8 mouse cellular contexts compared by ENCODE assay signal in genomic region chr7:118115877-118116568, GRCm38 (mm10). TPM values are rescaled to one million over a fixed set of nuclear protein-coding genes. Genes with fewer than 3 reads are reported as not detected.
A peak's percentile ranks its signal among the peaks of the same experiment; 100 is the strongest.
DNase-seq lines count a peak whose midpoint lies in the region; ATAC-seq and TF ChIP-seq lines count a peak whose summit lies in the region.

TSS of gene Rps15a (minus strand) at chr7:118116188.

- H3K4me2 ChIP-seq in hindbrain, embryonic 13.5 days, result peak within 1 kb of the TSS; percentile 90

- CTCF ChIA-PET in Patski (lab: Charles Lee), result interaction anchor here (1.4 kb wide), 1 partner anchor 11 kb away, joined by 5 read pairs; no protein-coding TSS in a partner anchor

- peak; percentile 80 for ATAC-seq in Patski
- ATAC-seq in hindbrain, embryonic 13.5 days (ENCODE audit: low FRiP score), result peak; percentile 89

- under 1% methylated on average over 40 of the region's 40 CpGs for WGBS in hindbrain, embryonic 13.5 days

- in situ Hi-C loops in Patski (cut with MboI; ENCODE audit: low pct_unique_long_range_greater_than_20kb), result loop anchor here (25.0 kb wide), 1 partner anchor 571 kb away; no protein-coding TSS in a partner anchor

- H3K27ac ChIP-seq in hindbrain, embryonic 13.5 days, result peak within 1 kb of the TSS; percentile 93

- H3K4me1 ChIP-seq in hindbrain, embryonic 13.5 days (replicated peaks), result peaks cover 43% of the 10 kb centered on the region

- H3K4me3 ChIP-seq in hindbrain, embryonic 13.5 days, result peak within 1 kb of the TSS; percentile 73

- DNase-seq in Patski (ENCODE audit: low read depth, low spot score), result no peak
- peak; percentile 94 to 96 for DNase-seq in cerebellum, postnatal 14 days
- peak; percentile 88 to 90 for DNase-seq in frontal cortex, postnatal 14 days (ENCODE audit: low spot score in 2 of 2)
- DNase-seq in layer of hippocampus, postnatal 25 days (ENCODE audit: extremely low spot score in 1 of 2, low spot score in 1 of 2), result peak; percentile 89 to 92
- DNase-seq in lung, postnatal 25 days (ENCODE audit: low spot score), result peak; percentile 96
- peak; percentile 99 for DNase-seq in retina, embryonic 14.5 days (ENCODE audit: low spot score)
- peak; percentile 97 for DNase-seq in thymus, postnatal 4 days

- POLR2A ChIA-PET in Patski (lab: Charles Lee), result interaction anchor here (5.6 kb wide), 1 partner anchor 12 kb away, joined by 24 read pairs; the partner anchor contains the start of gene Arl6ip1

- H3K9me3 ChIP-seq in hindbrain, embryonic 13.5 days, result no peaks in the 10 kb centered on the region

- peak within 1 kb of the TSS; percentile 92 for H3K9ac ChIP-seq in hindbrain, embryonic 13.5 days

- no peak for TF ChIP-seq CTCF in Patski (IDR thresholded peaks at IDR 0.05)

- peaks cover 64% of the 10 kb centered on the region for H3K36me3 ChIP-seq in hindbrain, embryonic 13.5 days

- H3K27me3 ChIP-seq in Patski, result no peaks in the 10 kb centered on the region
- no peaks in the 10 kb centered on the region for H3K27me3 ChIP-seq in hindbrain, embryonic 13.5 days

RNA-seq across cellular contexts. Expression of gene Rps15a, which starts in this region (rescaled TPM):
- polyA plus RNA-seq in Patski (2021), result 1,838 TPM
- polyA plus RNA-seq in hindbrain, embryonic 13.5 days (2015; fragmentation: Nextera tagmentation; extraction: Ambion mirVana), result 513 and 522 TPM in 2 replicates
- 100 to 1,000 TPM; 374 to 432 TPM for total RNA-seq in layer of hippocampus, postnatal 25 days (2021)
